Mouse (Mus musculus): ENCODE data around the gene Larp7.

GRCm38 (mm10) chr3:127507878-127508783 lies 45.0 kb downstream of the Larp7 start:
- no peak for TF ChIP-seq MAFK (IDR thresholded peaks at IDR 0.05; ENCODE audit: insufficient read depth, low read depth, low read length)
- TF ChIP-seq ZNF384 (IDR thresholded peaks at IDR 0.05; ENCODE audit: low read depth, low read length) = no peak
- no peak for TF ChIP-seq ZC3H11A (IDR thresholded peaks at IDR 0.05; ENCODE audit: borderline replicate concordance, low read depth, low read length)
